Mouse (Mus musculus): ENCODE data around the gene Ank3.

DNA sequence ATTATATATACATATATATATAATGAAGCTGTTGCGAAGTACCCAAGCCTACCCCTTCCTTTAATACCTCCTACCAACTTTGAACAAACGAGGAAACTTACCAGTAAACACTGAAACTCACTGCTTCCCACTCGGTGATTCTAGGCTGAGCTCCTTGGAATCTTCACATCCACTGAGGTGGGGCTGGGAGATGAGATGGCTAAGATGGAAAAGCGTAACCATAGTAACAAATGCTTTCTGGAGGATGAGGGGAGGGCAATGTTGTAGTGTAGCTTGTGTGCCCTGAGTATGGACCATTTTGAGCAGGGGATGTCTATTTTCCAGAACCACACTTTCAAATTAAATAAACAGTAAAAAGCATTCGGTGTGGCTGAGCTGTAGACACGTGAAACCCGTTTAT is 364.4 kb downstream of the Ank3 start:
- TF ChIP-seq CTCF (IDR thresholded peaks at IDR 0.05; ENCODE audit: extremely low read depth, insufficient read depth, insufficient read length, insufficient replicate concordance) (no peak), POLR2A (IDR thresholded peaks at IDR 0.05; ENCODE audit: low read depth, low read length) (no peak)

Measured in spleen, adult 2 months (tissue).